Mouse (Mus musculus) MEL (cell line): ENCODE results near the gene Adgrg6. TPM values are rescaled to one million over a fixed set of nuclear protein-coding genes. Genes with fewer than 3 reads are reported as not detected.

Experiments used
- DNase-seq: peaks from one replicate; pipeline ENCODE4 v3.0.0; 2011; ENCODE audit warnings: low read depth, low spot score
- H3K27ac ChIP-seq: 2 replicates; pipeline ENCODE4 v1.5.1; 2012; ENCODE audit warnings: low read depth, mild to moderate bottlenecking, control low read depth, low read length, moderate library complexity; ENCODE audit not compliant: control insufficient read depth
- H3K27me3 ChIP-seq, 2 experiments: fragments of 150-350 bp in 1 of 2; sonication (generic) in 1 of 2; 2 replicates each; pipeline ENCODE4 v1.6.1; 2012; ENCODE audit warnings: low read length in 2 of 2, mild to moderate bottlenecking in 2 of 2, improper control_type of control experiment in 1 of 2, moderate library complexity in 1 of 2; ENCODE audit not compliant: insufficient read depth in 2 of 2, control insufficient read depth in 1 of 2
- H3K36me3 ChIP-seq, 2 experiments: 2 replicates each; pipeline ENCODE4 v1.6.1; 2012 to 2014; ENCODE audit warnings: low read length in 2 of 2, improper control_type of control experiment in 1 of 2, inconsistent platforms in 1 of 2, mild to moderate bottlenecking in 1 of 2; ENCODE audit not compliant: insufficient read depth in 2 of 2, control insufficient read depth in 1 of 2
- H3K4me1 ChIP-seq, 2 experiments: fragments of 150-350 bp in 1 of 2; sonication (generic) in 1 of 2; 2 replicates each; pipeline ENCODE4 v1.6.1; 2012; ENCODE audit warnings: low read length in 2 of 2, improper control_type of control experiment in 1 of 2, mild to moderate bottlenecking in 1 of 2; ENCODE audit not compliant: insufficient read depth in 2 of 2, control insufficient read depth in 1 of 2
- H3K4me3 ChIP-seq, 2 experiments: fragments of 150-350 bp in 1 of 2; sonication (generic) in 1 of 2; 2 replicates each; pipeline ENCODE4 v1.5.1; 2012; ENCODE audit warnings: low read depth in 2 of 2, low read length in 2 of 2, mild to moderate bottlenecking in 2 of 2, moderate library complexity in 2 of 2, control low read depth in 1 of 2, improper control_type of control experiment in 1 of 2; ENCODE audit not compliant: control insufficient read depth in 1 of 2, insufficient read depth in 1 of 2
- H3K79me2 ChIP-seq: 2 replicates; pipeline ENCODE4 v1.6.1; 2012; ENCODE audit warnings: mild to moderate bottlenecking, low read length, moderate library complexity; ENCODE audit not compliant: control insufficient read depth, poor library complexity, insufficient read depth
- H3K9ac ChIP-seq: 2 replicates; pipeline ENCODE4 v1.6.1; 2012; ENCODE audit warnings: low read depth, mild to moderate bottlenecking, control low read depth, low read length, moderate library complexity; ENCODE audit not compliant: control insufficient read depth, poor library complexity, severe bottlenecking
- H3K9me3 ChIP-seq: fragments of 150-350 bp; sonication (generic); replicated peaks from 2 replicates; pipeline ENCODE4 v1.6.1; 2012; ENCODE audit warnings: mild to moderate bottlenecking, low read length, improper control_type of control experiment, moderate library complexity; ENCODE audit not compliant: insufficient read depth
- BHLHE40 ChIP-seq: IDR thresholded peaks from 2 replicates; pipeline ENCODE4 v1.6.1; 2012; ENCODE audit warnings: low read depth, mild to moderate bottlenecking, inconsistent platforms, low read length, improper control_type of control experiment, borderline replicate concordance
- CHD1 ChIP-seq: IDR thresholded peaks from 2 replicates; pipeline ENCODE4 v1.6.1; 2012; ENCODE audit warnings: low read depth, mild to moderate bottlenecking, inconsistent platforms, low read length, improper control_type of control experiment
- CHD2 ChIP-seq: IDR thresholded peaks from 2 replicates; pipeline ENCODE4 v1.6.1; 2011; ENCODE audit warnings: low read length, improper control_type of control experiment
- CTCF ChIP-seq, 3 experiments: IDR thresholded peaks in 2 of 3; conservative IDR thresholded peaks in 1 of 3; 2 replicates each; pipeline ENCODE4 v1.5.1; 2011 to 2012; ENCODE audit warnings: low read length in 3 of 3, low read depth in 2 of 3, mild to moderate bottlenecking in 2 of 3, improper control_type of control experiment in 1 of 3, inconsistent platforms in 1 of 3, mixed read lengths in 1 of 3, moderate library complexity in 1 of 3; ENCODE audit not compliant: control insufficient read depth in 1 of 3, insufficient read depth in 1 of 3, poor library complexity in 1 of 3, severe bottlenecking in 1 of 3
- ELF1 ChIP-seq: IDR thresholded peaks from 2 replicates; pipeline ENCODE4 v1.6.1; 2014; ENCODE audit warnings: low read depth, mild to moderate bottlenecking, inconsistent platforms, low read length, improper control_type of control experiment, moderate library complexity
- EP300 ChIP-seq, 2 experiments: IDR thresholded peaks; 2 replicates each; pipeline ENCODE4 v1.6.1; 2011; ENCODE audit warnings: improper control_type of control experiment in 2 of 2, low read length in 2 of 2, low read depth in 1 of 2, mild to moderate bottlenecking in 1 of 2
- GATA1 ChIP-seq: IDR thresholded peaks from 2 replicates; pipeline ENCODE4 v1.6.1; 2011; ENCODE audit warnings: low read depth, low read length, improper control_type of control experiment
- MAFK ChIP-seq: IDR thresholded peaks from 2 replicates; pipeline ENCODE4 v1.6.1; 2011; ENCODE audit warnings: low read depth, mild to moderate bottlenecking, low read length, improper control_type of control experiment, borderline replicate concordance
- MAX ChIP-seq: IDR thresholded peaks from 2 replicates; pipeline ENCODE4 v1.6.1; 2011; ENCODE audit warnings: low read length, improper control_type of control experiment
- MEF2A ChIP-seq: IDR thresholded peaks from 2 replicates; pipeline ENCODE4 v1.6.1; 2014; ENCODE audit warnings: low read depth, mild to moderate bottlenecking, inconsistent platforms, low read length, improper control_type of control experiment; ENCODE audit not compliant: poor library complexity, insufficient replicate concordance, severe bottlenecking; ENCODE audit errors: extremely low read depth
- MYB ChIP-seq: IDR thresholded peaks from 2 replicates; pipeline ENCODE4 v1.6.1; 2011; ENCODE audit warnings: mild to moderate bottlenecking, low read depth, low read length, improper control_type of control experiment
- MYC ChIP-seq: IDR thresholded peaks from 2 replicates; pipeline ENCODE4 v1.6.1; 2011; ENCODE audit warnings: low read depth, mild to moderate bottlenecking, low read length, improper control_type of control experiment, moderate library complexity
- NRF1 ChIP-seq: IDR thresholded peaks from 2 replicates; pipeline ENCODE4 v1.6.1; 2014; ENCODE audit warnings: low read depth, mild to moderate bottlenecking, inconsistent platforms, low read length, improper control_type of control experiment, moderate library complexity; ENCODE audit not compliant: poor library complexity, insufficient read depth, severe bottlenecking
- SIN3A ChIP-seq: IDR thresholded peaks from 2 replicates; pipeline ENCODE4 v1.6.1; 2012; ENCODE audit warnings: low read length, improper control_type of control experiment, inconsistent platforms
- TBP ChIP-seq: IDR thresholded peaks from 2 replicates; pipeline ENCODE4 v1.8.0; 2011; ENCODE audit warnings: low read depth, low read length, improper control_type of control experiment
- USF1 ChIP-seq: IDR thresholded peaks from 2 replicates; pipeline ENCODE4 v1.6.1; 2014; ENCODE audit warnings: low read depth, mild to moderate bottlenecking, inconsistent platforms, low read length, improper control_type of control experiment, moderate library complexity
- USF2 ChIP-seq, 2 experiments: IDR thresholded peaks; 2 replicates each; pipeline ENCODE4 v1.6.1; 2011 to 2012; ENCODE audit warnings: improper control_type of control experiment in 2 of 2, low read length in 2 of 2, borderline replicate concordance in 1 of 2, inconsistent platforms in 1 of 2, low read depth in 1 of 2, mild to moderate bottlenecking in 1 of 2; ENCODE audit not compliant: insufficient read depth in 1 of 2
- ZC3H11A ChIP-seq: IDR thresholded peaks from 2 replicates; pipeline ENCODE4 v1.6.1; 2012; ENCODE audit warnings: low read depth, mild to moderate bottlenecking, inconsistent platforms, low read length, improper control_type of control experiment
- polyA plus RNA-seq, 2 experiments: library from polyadenylated mRNA; stranded (reverse) in 1 of 2; unstranded in 1 of 2; fragments of >175 nt in 1 of 2; fragments of >200 nt in 1 of 2; gene quantifications; 2 replicates each; pipeline versions ENCODE4 v1.2.1 to v1.2.4; 2012; ENCODE audit warnings: low replicate concordance in 2 of 2, low read depth in 1 of 2; ENCODE audit not compliant: insufficient read length in 2 of 2, insufficient read depth in 1 of 2, missing spikeins in 1 of 2
- total RNA-seq: library from RNA; depleted of rRNA; stranded (reverse); fragments of 300-350 nt; gene quantifications from 2 replicates; pipeline ENCODE4 v1.2.3, GENCODE M21; 2012; rRNA removed

The Adgrg6 gene
- total and polyA plus RNA-seq, 3 experiments, result not detected

GRCm38 (mm10) chr10:14358271-14358670, 187.2 kb downstream of the Adgrg6 start:
- no peak overlapping the region for H3K27ac ChIP-seq
- H3K27me3 ChIP-seq, result no peaks in the 10 kb centered on the region
- no peaks in the 10 kb centered on the region for H3K4me1 ChIP-seq
- no peaks in the 10 kb centered on the region for H3K9me3 ChIP-seq
- H3K9ac ChIP-seq, result no peak overlapping the region
- H3K36me3 ChIP-seq, result no peaks in the 10 kb centered on the region
- H3K4me3 ChIP-seq, result no peak overlapping the region
- DNase-seq, result no peak
- no peaks in the 10 kb centered on the region for H3K79me2 ChIP-seq
- TF ChIP-seq NRF1 (no peak), MAFK (no peak), BHLHE40 (no peak), MAX (no peak), TBP (no peak), ZC3H11A (no peak), GATA1 (no peak), USF2 (IDR thresholded peaks at IDR 0.05; ENCODE audit: borderline replicate concordance in 1 of 2, insufficient read depth in 1 of 2, low read depth in 1 of 2, low read length in 2 of 2) (no peak), USF1 (no peak), EP300 (IDR thresholded peaks at IDR 0.05; ENCODE audit: low read depth in 1 of 2, low read length in 2 of 2) (no peak), CTCF (IDR thresholded peaks at IDR 0.05 in 2 of 3, conservative IDR thresholded peaks at IDR 0.05 in 1 of 3; ENCODE audit: control insufficient read depth in 1 of 3, insufficient read depth in 1 of 3, low read depth in 2 of 3, low read length in 3 of 3, poor library complexity in 1 of 3, severe bottlenecking in 1 of 3) (no peak), SIN3A (no peak), MYC (no peak), CHD2 (no peak), ELF1 (no peak), MEF2A (no peak), MYB (no peak), CHD1 (no peak)
- TF ChIP-seq, all 39 proteins: peak for 0

Other genes starting within 250 kb of the Adgrg6 start
- gene Vta1, start 159.9 kb upstream of the Adgrg6 start, total RNA-seq, result 50.9 and 51.9 TPM in 2 replicates
- 10 to 100 TPM in 1 of 2 experiments, not detected in 1; 96.5 TPM for gene Vta1, start 159.9 kb upstream of the Adgrg6 start, polyA plus RNA-seq
- gene Nmbr, start 159.9 kb upstream of the Adgrg6 start, total RNA-seq, result 0.12 and 0.36 TPM in 2 replicates
- gene Nmbr, start 159.9 kb upstream of the Adgrg6 start, polyA plus RNA-seq, result 1 to 10 TPM in 1 of 2 experiments, not detected in 1; 1.1 TPM
- gene Gje1, start 172.6 kb upstream of the Adgrg6 start, total RNA-seq, result not detected in 2 replicates
- not detected for gene Gje1, start 172.6 kb upstream of the Adgrg6 start, polyA plus RNA-seq